Mouse (Mus musculus) cerebellum, adult 8-10 months (tissue): ENCODE measurements at regions not wholly inside any gene's neighbourhood (a gene's known extent, or its start where the extent isn't known, plus 50 kb on each side); places are given as distances from the start of the nearest gene placed in this dataset.

Experiments
- DNase-seq: peaks from one replicate; pipeline ENCODE4 v3.0.0; 2022

DNA sequence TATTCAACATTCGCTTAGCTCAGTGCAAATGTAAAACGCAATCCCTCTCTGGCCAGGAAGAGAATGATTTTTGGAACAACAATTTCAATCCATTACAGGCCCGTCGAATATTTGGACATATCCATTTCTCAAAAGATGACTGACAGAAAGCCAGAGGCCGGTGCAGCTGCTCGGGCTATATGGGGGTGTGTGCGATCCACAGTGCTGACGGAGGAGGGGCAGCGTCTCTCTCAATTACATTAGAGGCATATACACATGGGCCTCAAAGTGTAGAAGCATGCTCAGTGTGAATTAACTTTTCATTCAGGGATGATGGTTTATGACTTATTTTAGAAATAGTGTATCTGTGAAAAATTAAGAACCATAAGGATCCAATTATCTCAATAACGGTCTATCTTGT, 483.4 kb upstream of the Cdh4 start:
- DNase-seq = no peak

DNA sequence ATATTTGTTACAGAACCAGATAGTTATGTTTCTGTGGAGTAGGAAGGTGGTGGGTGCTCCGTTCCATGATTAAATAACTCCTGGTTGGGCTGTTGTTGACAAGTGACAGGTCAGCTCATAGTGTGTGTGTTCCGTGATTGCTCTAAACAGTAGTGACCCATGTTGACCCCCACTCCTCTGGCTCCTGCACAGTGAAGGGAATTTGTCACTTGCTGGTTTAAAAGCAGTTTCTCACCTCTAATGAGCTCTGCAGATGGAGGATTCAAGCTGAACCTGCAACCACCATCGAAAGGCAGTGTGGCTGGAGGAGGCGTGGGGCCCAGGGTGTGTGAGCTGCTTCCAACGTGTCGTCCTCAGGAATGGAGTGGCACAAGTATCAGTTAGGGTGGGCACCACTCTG, 482.6 kb upstream of the Cdh4 start:
- DNase-seq = no peak

DNA sequence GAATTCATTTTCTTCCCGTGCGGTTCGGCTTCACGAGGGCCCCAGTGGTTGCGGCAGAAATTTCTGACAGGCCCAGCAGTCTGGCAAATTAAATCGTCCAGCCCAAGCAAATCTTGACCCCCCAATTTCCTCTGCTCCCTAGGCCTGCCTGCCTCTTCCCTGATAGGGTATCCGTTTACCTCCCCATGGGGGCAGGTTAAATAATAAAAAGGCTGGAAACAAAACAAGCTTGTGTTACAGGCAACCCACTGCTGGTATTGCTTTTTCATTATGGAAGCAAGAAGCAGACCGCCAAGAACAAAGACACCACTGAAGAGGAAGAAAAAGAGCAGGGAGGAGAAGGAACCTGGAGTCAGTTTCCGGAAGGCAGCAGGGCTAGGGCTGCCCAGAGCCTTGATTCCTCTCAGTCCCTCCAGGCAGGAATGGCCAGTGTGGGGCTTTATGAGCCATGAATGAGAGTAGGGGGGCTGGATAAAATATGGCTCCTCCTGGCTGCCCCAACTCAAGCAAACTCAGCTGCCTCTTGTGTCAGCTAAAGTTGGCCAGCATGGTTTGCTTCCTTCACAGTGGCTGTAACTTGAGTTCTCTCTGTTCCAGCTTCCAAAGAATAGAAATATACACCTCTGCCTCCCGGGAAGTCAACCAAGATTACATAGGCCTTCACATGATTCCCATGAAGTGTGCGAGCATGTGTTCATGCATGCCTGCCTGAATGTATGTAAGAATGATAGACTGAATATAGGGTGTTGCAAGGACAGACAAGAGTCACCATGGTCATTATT, 474.5 kb upstream of the Cdh4 start:
- no peak for DNase-seq

DNA sequence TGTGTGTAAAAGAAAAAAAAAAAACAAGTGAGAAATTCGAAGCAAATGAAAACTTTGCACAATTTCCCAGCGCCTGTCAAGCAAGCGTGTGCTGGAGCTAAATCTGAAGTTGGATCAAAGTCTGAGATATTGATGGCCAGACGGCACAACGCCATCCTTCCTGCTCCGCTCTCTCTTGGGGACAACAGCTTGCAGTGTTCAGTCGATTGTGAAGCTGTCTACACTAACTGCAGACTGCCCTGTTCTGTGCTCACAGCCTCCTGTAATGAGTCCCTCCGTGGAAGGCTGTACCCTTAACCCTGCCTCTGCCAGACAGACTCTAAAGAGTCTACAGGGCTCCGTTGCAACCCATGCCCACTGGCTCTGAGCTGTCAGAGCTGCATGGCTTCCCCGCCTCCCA, 472.5 kb upstream of the Cdh4 start:
- DNase-seq = no peak

DNA sequence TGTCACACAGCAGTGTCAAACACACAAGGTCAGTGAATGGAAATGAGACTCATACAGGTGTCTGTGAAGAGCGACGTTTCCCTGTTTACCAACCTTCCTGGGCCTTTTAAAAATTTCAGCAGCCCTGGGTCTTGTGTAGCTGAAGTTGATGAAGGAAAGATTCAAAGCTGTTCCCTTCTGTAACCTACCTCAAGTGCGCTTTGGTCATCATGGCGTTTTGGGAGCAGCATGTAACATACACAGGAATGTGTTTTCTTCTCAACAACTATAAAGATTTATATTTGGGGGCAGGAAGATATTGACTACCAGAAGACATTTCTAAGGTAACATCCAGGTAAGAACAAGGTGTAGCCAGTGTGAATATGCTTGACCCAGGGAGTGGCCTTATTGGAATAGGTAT, 466.9 kb upstream of the Cdh4 start:
- no peak for DNase-seq

DNA sequence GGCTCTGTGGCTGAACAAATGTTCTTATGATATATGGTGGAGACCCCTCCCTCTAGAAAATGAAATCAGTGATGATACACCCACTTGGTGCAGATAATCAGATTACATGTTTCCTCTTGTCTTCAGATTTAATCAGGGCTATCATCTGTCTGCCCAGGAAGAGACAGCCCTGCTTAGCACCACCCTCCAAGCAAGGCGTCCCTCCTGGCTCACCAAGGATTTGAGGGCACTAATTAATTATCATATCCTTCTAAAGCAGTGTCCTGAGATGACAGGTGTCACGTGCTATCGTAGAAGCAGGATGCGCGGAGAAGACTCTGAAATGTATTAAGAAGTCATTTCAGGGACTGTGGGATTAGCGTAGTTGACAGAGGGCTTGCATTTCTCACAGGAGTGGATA, 466.2 kb upstream of the Cdh4 start:
- DNase-seq = no peak

DNA sequence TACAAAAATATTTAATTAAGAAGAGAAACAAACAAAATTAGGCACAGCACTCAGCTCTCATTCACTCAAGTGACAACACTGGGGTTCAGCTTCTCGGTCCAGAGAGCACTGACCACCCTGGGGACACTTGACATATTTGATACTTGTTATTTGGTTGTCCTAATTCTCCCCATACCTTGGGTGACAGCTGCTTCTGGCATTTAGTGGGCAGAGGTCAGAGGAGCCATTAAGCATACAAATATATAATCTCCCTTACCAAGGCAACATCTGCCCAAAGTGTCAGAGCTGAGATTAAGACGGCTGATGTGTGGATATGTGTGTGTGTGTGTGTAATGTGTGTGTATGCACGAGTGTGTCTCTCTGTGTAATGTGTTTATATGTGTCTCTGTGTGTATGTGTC, 465.7 kb upstream of the Cdh4 start:
- no peak for DNase-seq

DNA sequence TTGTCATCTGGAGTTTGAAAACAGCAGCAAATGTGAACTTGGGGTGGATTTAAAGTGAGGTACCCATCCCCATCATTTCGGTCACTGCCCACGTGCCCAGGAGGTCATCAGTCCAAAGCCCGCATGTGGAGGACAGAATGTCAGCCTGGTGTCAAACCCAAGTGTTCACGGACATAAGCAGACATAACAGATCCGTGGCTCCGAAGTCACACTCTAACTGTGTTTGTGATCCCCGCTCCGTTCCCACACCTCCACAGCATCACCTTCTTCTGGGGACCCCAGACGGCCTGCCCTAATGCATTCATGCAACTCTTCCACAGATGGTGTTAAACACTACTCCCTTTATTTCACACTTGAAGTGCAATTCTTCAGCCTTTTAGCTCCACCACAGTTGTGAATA, 462.8 kb upstream of the Cdh4 start:
- DNase-seq = no peak

DNA sequence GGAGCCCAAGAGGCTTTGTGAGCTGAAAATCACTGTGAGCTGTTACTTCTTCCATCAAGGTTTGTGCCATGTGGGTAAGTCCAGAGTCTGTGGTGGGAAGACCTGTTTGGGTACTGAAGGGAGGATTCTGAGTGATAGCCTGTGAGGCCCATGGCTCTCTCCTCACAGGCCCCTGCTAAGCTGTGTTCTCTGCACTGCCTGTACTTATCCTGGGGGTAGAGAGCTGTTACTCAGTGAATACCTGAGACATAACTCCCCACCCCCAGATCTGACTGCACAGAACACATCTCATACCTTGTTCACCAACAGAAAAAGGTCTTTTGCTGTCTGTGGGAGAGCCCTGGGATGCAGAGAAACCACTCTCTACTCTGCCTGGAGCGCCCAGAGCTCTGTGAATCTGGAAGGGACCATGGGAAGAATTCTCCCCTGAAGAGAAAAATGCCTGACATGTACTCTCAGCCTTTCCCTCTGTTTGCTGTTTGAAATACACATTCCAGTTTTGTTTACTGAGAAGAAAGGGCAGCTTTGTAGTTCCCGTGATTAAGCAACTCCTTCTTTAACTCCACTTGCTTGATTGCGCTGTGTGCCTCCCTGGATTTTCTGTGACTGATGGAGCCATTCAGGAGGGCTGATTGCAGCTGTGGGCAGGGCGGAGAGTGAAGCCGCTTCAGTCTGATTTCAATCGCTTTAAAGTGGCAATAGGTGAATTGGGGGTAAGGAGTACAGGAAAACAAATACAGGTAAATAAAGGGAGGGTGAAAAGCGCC, 460.3 kb upstream of the Cdh4 start:
- no peak for DNase-seq

DNA sequence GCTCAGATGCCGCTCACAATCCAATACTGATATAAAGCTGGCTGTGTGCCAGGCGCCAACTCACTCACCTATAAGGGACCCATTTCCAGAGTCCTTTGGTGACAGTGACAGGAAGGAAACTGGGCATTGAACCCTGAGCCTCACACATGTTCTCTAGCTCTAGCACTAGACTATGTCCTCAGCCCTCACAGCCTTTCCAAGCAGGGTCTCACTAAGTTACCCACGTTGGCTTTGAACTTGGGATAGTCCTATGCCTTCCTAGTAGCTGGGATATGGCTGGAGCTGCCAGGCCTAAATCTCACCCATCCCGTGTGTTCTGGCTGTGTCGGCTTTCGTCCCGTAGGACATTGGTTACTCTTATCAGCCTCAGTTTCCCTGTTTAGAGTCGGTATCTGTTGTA, 458.4 kb upstream of the Cdh4 start:
- DNase-seq = no peak

DNA sequence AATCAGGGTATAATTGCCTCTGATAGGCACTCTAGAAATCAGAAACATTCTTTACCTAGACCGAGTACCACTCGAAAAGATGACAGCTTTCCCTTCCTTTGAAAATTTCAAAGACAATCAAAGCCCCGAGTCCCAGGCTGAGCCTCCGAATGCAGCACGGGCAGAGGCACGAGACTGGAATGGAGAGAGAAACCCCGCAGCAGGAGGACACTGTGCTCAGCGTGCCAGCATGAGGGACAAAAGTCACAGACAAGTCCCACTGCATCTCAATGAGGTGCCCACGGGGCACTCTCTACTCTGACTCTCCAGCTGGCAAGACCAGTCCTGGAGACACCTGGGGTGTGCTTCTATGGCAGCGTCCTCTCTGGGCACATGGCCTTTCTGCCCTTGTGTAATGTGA, 454.3 kb upstream of the Cdh4 start:
- no peak for DNase-seq

DNA sequence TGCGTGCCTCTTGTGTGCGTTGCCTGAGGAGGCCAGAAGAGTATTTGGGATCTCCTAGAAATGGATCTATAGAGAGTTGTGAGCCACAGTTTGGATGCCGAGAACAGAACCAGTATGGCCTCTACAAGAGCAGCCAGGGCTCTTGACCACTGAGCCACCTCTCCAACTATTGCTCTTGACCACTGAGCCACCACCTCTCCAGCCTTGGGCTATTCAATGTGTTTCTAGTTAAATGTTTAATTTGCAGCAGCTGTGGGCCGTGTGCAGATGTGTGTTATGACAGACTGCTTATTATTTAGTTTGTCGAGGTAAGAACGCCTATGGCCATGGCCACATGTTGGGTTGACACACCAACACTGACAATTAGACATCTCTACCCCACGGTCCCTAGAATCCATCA, 452.9 kb upstream of the Cdh4 start:
- DNase-seq = no peak

DNA sequence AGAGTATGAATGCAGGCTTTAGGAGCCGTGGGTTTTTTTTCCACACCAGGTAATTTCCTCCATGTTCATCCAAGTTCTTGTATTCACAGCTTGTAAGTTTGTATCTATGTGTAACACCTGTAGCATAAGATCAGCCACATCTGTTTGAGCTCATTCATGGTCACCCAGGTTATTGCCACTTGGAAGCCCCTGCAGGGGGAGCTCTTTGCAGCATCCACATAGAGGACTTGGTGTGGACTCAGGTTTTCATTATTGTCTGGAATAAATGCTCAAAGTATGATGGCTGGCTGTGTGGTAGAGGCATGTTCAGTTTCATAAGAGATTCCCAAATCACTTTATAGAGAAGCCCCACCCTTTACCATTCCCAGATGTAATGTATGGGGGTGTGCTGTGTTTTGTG, 452.4 kb upstream of the Cdh4 start:
- no peak for DNase-seq

DNA sequence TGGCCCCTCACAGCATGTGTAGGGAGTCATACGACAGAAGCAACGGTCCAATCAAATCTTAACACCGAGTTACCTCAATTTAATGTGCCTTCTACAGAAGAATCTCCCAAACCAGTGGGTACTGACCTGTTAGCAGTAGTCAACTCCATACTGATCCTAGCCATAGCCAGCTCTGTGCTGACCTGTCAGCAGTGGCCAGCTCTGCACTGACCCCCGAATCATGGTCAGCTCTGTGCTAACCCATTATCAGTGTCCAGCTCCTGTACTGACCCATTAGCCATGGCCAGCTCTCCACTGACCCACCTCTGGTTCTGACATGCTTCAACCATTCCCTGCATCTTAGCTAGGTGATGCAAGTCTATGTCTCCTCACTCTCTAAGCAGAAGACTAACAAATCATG, 451.3 kb upstream of the Cdh4 start:
- DNase-seq = no peak

DNA sequence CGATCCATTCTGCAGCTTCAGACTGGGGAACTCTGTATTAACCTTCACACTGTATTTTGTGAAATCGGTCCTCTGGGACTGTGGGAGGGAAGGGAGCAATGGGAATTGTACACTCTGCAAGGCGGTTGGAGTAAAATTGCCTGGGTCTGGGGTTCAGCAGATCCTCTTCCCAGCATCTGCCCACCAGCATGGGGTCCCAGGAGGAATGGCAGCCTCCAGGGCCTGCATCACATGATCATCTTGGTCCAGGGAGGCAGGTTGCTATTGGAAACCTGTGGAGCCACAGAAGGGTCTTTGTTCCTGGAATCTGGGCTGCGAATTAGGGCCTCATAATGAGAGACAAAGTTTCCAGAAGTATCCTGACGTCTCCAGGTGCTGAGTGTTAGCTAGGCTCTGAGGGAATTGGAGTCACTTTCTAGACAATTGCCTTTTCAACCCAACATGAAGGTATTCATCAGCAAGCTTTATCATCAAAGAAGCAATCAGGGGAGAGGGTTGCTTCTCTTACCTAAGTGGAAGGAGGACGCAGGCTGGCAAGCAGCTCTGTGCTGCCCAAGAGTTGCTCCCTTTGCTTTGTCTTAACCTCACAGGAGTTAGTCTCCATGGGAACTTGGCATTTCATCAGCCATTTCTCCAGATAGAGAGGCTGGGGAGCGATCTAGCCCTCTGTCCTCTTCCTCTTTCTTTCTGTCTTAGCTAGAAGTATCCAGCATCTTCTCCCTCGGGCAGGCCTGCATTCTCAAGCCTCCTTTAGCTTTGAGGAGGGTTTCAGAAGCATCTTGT, 449.7 kb upstream of the Cdh4 start:
- no peak for DNase-seq

DNA sequence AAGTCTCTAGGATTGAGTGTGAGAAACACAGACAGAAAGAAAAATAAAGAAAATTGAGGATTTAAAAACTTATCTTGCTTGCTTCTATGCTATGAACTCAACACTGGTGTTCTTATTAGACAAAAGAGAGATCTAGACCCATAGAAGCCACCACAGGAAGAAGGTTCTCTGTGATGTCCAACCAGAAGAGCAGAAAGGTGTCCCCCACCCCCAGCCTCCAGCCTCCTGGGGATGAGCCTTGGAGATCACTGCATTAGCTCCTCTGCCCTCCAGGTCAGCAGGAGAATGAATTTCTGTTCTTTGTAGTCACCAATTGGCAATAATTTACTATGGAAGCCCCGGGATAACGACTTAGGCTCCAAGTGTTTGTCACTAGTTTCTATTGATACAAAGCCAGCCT, 444.3 kb upstream of the Cdh4 start:
- no peak for DNase-seq

DNA sequence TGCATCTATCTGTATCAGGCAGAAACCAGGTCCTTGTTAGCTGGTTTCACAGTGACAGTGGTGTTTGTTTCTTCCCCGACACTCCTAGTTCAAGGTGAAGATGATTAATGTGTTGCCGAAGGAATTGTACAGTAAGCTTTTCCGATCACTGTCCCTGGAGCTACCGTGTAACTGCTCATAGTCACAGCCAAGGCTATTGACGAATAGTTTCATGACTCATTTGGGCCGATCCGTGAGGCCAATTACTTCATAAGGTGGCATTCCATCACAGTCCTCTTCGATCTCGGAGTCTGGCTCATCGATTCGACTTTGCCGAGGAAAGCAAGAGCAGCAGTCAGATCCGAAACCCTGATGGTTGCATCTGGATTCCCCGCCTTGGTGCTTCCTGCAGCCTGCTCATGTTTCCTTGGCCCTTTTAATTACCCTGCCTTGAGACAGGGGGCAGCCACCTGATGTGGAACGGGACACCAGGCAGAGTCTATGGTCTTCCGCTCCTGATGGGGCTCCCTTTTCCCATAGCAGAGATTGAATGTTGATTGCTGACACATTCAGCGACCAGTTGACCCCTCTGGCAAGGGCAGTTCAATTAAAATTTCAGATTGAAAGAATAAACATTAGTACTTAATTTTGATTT, 441.7 kb upstream of the Cdh4 start:
- no peak for DNase-seq

DNA sequence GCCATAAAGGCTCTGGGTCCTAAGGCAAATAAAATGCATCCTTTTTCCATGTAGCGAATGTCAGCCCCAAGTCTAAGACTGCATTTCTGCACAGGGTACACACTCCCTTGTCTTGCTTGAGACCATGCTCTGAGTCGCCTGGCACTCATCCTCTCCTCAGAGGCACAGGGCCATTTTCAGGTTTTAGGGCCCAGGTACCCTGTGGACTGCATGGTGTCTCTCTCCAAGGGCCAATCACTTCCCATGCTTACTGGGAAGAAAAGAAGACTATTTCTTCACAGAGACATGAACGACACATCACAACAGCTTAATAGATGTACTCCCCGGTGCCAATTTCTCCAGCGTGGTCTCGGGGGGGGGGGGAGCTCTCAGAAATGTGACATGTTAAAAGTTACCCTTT, 434.5 kb upstream of the Cdh4 start:
- DNase-seq = no peak

DNA sequence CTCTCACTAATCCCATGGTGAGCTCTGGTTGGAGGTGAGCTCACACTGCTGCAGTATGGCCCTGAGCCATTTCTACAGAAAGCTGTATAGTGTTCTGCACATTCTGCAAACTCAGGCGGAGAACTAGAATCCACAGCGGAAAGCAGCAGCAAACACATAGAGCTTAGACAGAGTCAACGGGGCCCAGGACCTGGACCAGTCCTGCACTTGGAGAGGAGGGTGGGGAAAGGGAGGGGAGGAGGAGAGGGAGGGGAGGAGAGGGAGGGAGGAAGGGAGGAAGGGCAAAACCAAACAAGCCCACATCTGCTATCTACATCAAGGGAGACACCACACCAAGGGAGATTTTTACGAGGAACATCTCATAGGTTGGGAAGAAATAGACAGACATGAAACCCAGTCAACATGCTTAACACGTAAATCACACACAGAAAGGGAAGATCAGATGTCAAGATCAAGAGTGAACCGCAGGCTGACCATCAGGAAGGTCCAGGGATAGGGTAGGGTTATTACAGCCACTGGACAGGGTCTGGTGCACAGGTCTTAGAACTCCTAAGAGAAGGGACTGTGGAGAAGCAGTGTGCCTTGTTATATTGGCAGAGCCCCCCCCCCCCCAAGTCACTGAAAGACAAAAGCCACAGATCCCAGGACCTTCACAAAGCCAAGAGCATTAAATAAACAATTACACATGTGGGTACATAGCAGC, 428.2 kb upstream of the Cdh4 start:
- DNase-seq = no peak

DNA sequence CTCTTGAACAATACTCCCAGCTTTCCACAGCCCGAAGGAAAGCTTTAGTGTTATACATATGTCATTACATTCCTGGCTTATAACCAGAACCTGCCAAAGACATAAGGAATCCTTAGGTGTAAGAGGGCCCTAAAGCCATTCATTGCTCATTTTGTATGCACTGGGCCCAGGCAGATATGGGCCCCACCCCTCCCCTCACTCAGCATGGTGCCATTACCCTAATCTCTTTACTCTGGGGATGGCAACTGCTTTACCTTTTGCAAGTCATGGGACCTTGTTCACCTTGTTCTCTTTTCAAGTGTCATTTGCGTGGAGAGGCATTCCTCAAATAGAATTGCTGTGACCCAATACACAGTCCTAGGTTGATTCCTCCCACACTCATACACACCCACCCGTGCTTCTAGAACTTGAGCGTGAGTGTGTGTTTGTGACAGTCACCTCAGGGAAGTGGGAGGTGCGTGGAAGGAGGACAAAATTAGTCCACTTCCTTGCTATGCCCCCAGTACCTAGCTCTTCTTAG, 419.5 kb upstream of the Cdh4 start:
- DNase-seq = no peak

DNA sequence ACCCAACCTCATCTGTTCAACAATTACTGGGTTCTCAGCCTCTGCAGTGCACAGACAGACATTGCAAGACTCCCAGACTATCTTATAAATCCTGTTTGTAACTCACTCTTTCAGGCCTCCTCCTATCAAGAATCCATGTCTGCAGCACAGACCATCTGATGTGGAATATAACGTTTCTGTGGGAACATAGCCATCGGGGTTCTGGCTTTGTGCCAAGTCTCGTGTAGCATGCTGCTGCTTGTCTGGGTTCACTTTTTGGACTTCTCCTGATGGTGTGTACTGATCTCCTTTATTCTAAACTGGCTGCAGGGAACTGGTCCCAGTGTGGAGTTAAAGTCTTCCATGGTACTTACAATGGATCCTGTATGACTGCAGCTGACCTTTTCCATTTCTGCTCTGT, 418.0 kb upstream of the Cdh4 start:
- no peak for DNase-seq

DNA sequence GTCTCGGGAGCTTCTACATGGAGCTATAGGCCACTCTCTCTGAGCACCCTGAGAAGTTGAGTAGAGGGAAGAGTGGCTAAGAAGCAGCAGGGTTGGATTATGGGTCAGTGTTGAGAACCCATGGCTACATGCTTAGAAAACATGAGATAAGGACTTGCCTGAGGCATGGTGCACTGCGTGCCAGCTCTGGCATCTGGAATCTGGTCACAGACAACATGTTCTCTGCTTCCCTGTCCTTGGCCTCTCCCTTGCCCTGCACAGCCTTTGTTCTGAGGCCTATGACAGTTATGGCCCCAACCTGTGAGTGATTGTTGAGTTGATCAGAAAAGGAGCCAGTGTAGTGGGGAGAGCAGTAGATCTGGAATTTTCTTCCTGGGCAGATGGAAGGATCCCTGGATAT, 409.1 kb upstream of the Cdh4 start:
- no peak for DNase-seq

DNA sequence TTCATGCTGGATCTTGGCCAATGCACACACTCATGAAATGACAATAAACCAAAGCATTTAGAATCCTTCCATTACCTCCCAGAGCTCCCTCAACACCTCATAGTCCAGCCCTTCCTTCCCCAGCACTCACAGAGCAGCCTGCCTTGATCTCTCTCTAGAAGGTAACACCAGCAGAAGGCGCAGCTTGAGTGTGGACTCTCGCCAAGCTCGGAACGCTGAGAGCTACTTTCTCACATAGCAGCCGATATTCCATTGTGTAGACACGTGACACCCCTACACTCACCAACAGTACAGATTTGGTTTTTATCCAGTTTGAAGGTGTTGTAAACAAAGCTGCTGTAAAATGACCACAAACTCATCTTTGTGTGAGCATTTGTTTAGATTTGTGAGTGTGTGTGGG, 406.8 kb upstream of the Cdh4 start:
- DNase-seq = no peak
